Mouse (Mus musculus): ENCODE results near the gene Disc1.
A peak's percentile ranks its signal among the peaks of the same experiment; 100 is the strongest.

- TF ChIP-seq CTCF (IDR thresholded peaks at IDR 0.05; ENCODE audit: low read depth): peak; percentile 82
- TF ChIP-seq EP300 (IDR thresholded peaks at IDR 0.05; ENCODE audit: low read depth): no peak
Observed at GRCm38 (mm10) chr8:125116616-125117015, 62.6 kb downstream of the Disc1 start.

Data from liver, postnatal 0 days (tissue).